Mouse (Mus musculus) gastrocnemius, postnatal 14 days (tissue): ENCODE results near the gene Hexim1. TPM values are rescaled to one million over a fixed set of nuclear protein-coding genes. Genes with fewer than 3 reads are reported as not detected.

ENCODE experiments used
- DNase-seq: peaks from one replicate; pipeline ENCODE4 v3.0.0; 2021; ENCODE audit warnings: mixed read lengths
- intact Hi-C: fragments of 180-260 bp; cut with DNase I; formaldehyde crosslinking; loops from one replicate; pipeline ENCODE4 v1.15.1; 2025; ENCODE audit warnings: low total_unique reads
- total RNA-seq, 2 experiments: library from RNA; stranded (reverse); gene quantifications; 2 replicates each; pipeline ENCODE4 v1.2.3; 2021

Gene Hexim1
- total RNA-seq, 2 experiments from 2014 or later, result 20.7 to 21.5 TPM

DNA sequence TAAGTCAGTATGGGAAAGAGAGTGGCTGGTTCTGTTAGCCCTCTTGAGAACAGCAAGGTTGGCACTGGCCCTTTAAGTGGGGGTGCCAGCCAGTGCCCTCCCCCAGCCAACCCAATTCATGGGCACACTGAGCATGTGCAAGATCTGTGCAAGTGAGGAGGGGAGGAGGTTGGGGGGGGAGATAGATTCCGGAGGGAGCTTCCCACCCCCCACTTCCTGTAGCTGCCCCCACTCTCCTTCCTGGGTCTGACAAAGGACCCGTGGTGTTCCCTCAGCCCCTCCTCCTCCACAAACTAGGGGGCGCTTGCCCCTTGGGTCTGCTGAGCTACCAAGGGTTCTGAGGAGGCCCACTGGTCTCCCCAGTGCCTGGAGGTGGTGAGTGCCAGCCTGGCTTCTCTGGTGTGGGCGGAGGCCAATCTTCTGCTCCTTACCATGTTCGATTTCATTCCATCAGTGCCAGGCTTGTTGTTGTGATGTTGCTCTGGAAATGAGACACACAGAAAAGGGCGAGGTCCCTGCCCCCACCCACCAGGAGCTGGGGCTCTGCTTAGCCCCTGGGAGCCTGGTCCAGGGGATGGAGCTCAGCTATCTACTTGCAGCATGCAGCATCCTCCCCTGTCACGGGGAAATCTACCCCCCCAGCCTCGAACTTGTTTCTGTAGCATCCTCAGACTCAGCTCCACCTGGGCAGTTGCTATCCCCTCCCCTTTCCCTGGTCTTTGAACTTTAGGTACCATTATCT lies 26.6 kb downstream of the Hexim1 start:
- intact Hi-C loops, result no loop called here
- peak; percentile 59 for DNase-seq

DNA sequence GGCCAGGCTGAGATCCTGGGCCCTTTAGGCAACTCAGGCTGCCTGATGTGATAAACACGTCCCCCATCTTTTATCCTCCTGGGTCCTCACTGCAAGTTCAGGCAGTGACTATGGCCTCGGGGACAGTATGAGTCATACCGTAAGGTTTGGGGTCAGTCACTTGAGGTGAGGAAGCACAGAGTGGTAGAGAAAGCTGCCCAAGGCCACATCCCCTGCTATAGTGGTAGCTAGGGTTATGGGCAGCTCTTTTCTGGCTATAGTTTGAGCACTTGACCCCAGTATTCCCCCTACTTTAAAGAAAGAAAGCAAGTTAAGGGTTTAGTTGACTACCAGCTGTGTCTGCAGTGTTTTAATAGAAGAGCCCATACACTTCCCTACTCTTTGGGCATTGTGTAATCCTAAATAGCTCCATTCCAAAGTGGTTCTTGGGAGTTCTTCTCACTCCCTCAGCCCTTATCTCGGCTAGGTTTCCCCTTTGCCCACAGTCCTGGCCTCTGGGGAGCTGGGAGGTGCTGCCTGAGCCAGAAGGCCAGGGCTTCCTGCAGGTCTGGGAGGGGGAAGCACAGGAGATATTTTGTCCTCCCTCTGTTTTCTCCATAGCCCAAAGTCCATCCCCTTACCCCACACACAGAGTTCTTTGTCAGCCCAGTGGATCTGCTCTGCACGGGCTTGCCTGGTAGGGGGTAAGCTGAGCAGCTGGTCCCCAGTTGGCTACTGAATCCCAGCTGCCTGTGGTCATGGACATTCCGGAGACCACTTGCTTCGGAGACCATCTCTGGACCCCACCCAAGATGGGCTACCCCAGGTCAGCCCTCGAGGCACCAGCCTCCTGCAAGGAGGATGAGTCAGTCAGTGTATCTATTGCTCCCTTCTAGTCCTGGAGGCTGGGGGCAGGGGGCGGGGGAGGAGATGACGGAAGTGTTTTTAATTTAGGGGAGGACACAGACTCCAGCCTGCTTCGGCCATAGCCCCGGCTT lies 28.6 kb downstream of the Hexim1 start:
- no peak for DNase-seq
- intact Hi-C loops, result no loop called here

DNA sequence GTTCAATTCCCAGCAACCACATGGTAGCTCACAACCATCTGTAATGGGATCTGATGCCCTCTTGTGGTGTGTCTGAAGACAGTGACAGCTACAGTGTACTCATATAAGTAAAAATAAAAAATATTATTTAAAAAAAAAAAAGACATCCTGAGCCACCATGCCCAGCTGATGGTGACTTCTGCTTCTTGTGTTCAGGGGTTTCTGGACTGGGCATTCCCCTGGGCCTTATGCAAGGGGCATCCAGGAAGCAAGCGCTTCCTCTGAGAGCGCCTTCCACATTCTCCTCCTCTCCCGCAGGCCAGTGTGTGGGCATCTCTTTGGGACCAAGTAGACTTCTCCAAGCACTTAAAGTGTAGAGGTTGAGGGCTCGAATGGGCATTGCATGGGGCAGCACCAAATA lies 30.4 kb downstream of the Hexim1 start:
- DNase-seq, result no peak

DNA sequence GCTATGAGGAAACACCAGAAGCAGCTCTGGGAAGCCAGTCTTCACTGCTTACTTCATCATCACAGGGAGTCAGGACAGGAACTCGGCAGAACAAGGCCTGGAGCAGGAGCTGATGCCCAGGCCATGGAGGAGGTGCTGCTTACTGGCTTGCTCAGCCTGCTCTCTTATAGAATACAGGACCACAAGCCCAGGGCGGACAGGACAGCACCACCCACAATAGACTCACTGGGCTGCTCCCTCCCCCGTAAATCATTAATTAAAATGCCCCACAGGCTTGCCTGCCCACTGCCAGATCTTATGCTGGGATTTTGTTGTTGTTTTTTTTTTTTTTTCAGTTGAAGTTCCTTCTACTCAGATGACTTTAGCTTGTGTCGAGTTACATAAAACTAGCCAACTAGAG lies 31.7 kb downstream of the Hexim1 start:
- no peak for DNase-seq
- intact Hi-C loops, result no loop called here

More for the DNA sequence above, 30.4 kb downstream of the Hexim1 start:
- intact Hi-C loops, result no loop called here

DNA sequence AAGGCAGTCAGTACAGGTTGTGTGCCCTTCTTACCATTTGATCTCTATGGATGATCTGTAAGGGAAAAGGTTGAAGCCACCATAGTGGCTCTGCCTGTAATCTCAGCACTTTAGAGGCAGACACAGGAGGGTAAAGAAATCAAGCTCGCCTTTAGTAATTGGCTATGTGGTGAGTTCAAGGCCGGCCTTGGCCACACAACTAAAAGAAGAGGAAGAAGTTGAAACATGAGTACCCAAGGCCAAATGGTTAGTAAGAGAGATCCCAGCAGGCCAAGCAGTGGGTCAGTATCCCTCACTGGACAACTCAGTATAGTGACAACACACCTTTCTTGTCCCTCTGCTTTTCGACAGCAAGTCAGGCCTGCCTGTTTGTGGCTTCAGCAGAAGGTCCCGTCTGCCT lies 33.7 kb downstream of the Hexim1 start:
- intact Hi-C loops, result no loop called here
- DNase-seq, result no peak

DNA sequence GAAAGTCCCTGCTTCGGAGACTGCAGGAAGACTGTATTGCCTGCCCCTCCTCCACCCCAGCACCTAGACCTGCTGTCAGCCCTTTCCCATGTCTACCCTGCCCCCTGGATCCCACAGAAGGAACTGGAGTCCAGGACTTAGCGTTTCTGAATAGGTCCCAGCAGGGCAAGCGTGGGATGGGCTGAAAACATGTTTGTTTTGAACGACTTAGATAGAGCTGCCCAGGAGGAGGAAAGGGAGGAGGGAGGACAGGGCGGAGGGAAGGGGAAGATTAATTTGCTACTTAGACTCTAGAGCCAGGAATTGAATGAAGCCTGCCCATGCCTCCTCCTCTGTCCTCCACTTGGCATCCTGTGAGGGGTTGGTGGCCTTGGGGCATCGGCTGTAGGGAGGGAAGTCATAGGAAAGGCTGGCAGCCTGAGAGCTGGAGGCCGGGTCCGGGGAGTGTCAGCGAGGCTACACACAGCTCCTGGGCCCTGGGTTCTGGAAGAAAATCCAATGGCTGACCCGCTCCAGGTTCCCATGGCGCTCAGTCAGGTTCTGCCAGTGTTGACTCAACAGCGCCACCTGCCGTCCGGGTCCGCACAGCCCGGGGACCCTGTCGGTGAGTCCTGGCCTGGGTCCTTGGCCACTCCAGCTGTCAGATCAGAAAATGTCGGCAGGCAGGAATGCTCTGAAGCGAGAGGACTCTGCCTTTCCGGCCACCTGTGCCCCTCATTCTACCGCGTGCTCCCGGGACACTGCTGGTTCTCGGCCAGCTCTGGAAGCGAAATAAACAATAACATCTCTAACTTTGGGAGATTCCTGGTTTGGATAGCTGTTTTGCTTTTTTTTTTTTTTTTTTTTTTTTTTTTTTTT lies 42.8 kb downstream of the Hexim1 start:
- intact Hi-C loops, result loop anchor here (5.0 kb wide), 2 partner anchors 37 to 57 kb away; partner anchors contain the start of genes Acbd4 and Plcd3
- DNase-seq, result peak; percentile 97

DNA sequence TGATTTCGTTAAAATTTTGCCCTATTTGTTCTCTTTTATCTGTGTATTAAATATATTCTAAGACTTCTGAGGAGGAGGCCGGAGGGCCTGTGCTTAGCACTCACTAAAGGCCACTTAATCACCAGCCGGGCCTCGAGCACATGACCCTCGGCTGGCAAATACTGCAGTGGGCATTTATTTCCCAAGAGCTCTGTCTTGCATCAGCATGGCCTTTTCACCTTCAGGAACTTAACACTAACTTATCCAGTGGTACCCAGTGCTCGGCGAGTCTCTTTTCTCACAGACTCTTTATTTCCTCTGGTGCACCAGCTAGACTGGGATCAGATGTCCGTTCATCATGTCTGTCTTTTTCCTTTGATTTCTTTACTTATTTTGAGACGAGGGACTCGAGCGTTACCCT lies 44.7 kb downstream of the Hexim1 start:
- intact Hi-C loops, result no loop called here
- no peak for DNase-seq

DNA sequence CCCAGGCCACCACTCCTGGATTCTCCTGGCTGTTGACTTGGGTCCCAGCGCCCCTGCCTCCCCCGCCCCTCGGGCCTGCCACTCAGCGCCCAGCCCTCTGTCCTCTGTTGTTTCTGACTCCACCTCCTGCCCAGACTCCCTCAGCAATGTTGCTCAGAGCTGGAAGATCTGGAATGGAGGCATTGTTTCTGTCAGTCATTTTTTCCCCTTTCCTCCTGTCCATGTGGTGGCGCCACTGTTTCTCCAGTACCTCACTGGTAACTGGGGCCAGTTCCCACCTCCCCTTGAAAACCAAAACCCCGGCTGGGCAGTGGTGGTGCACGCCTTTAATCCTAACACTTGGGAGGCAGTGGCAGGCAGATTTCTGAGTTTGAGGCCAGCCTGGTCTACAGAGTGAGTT lies 45.4 kb downstream of the Hexim1 start:
- DNase-seq, result no peak
- intact Hi-C loops, result no loop called here

DNA sequence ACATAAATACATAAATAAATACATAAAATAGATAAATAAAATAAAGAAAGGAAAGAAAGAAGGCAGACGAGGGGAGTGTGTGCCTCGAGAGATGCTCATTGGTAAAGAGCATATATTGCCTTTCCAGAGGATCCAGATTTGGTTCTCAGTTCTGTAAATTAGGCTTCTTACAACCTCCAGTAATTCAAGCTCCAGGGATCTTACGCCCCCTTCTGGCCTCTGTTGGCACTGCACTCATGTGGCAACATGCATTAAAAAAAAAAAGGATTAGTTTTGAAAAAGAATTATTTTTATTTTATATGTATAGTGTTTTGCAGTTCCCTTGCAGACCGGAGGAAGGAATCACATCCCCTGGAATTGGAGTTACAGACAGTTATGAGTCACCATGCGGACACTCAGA lies 46.1 kb downstream of the Hexim1 start:
- intact Hi-C loops, result no loop called here
- no peak for DNase-seq

DNA sequence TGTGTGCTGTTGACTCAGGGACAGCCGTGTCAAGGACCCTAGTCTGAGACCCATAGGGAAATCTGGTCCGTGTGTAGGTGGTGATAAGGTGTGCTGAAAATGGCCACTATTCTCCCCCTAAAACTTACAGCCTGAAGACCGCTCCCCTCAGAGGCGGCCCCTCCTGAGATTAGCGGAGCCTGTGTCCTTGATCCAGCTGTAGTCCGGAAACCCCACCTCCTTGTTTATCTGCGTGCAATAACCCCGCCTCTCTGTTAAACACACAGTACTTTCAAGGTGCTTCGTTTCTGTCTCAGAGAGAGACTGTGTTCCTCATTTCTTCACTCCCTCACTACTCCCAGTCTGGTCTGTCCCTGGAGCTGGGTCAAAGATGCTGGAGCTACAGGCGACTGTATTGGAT lies 48.4 kb downstream of the Hexim1 start:
- intact Hi-C loops, result no loop called here
- peak; percentile 2 for DNase-seq

DNA sequence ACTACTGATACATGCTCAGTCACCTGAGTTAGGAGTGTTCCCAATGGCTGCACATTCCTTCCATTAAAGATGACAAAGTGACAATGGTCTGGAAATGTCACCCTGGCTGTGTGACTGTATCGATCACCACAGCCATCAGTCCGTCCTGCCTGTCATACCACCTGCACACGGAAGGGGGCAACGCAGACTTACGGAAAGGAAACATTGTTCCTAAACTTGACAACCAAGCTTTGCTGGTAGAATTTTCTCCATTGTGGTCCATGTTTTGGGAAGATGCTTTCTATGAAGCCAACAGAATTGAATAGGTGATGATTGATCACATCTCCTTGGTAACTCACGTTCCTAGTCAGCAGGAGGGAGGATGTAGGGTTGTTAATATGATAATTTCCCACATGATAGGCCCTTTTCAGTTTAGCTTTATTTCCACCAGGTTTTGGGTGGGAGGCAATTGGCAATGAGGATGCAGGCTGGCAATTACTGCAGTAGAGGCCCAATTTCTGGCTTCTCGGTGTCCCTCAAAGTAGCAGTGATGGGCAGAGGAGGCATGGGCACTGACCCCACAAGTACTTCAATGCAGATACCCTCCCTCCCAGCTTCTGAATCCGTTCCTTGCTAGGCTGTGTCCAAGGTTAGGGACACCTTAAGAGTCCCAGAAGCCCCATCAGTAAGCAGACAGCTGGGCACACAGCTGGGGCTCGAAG lies 52.8 kb downstream of the Hexim1 start:
- peak; percentile 58 for DNase-seq
- intact Hi-C loops, result no loop called here

Other genes with a start within 250 kb of the Hexim1 start
- gene Eftud2, start 235.2 kb upstream of the Hexim1 start, total RNA-seq, result 10 to 100 TPM; 31.1 to 31.7 TPM
- gene Ccdc103, start 235.0 kb upstream of the Hexim1 start, total RNA-seq, result not detected
- not detected for gene Fam187a, start 231.1 kb upstream of the Hexim1 start, total RNA-seq
- gene Gfap, start 215.3 kb upstream of the Hexim1 start, total RNA-seq, result under 1 TPM; 0.16 to 0.23 TPM
- 1 to 10 TPM; 1.8 to 2.0 TPM for gene Kif18b, start 191.1 kb upstream of the Hexim1 start, total RNA-seq
- under 1 TPM; 0.20 to 0.41 TPM for gene C1ql1, start 169.5 kb upstream of the Hexim1 start, total RNA-seq
- gene Nmt1, start 88.0 kb upstream of the Hexim1 start, total RNA-seq, result 10 to 100 TPM; 42.8 to 44.0 TPM
- gene Dcakd, start 87.9 kb upstream of the Hexim1 start, total RNA-seq, result 10 to 100 TPM; 22.8 to 30.0 TPM
- gene Plcd3, start 14.6 kb upstream of the Hexim1 start, total RNA-seq, result 1 to 10 TPM; 4.5 TPM
- gene Acbd4, start 14.5 kb upstream of the Hexim1 start, total RNA-seq, result 10 to 100 TPM; 30.0 to 35.7 TPM
- gene Hexim2, start 16.2 kb downstream of the Hexim1 start, total RNA-seq, result 1 to 10 TPM; 2.7 to 3.8 TPM
- gene Fmnl1, start 54.9 kb downstream of the Hexim1 start, total RNA-seq, result 1 to 10 TPM; 6.7 to 7.3 TPM
- gene 1700023F06Rik, start 92.3 kb downstream of the Hexim1 start, total RNA-seq, result not detected
- gene Spata32, start 102.2 kb downstream of the Hexim1 start, total RNA-seq, result not detected
- 1 to 10 TPM; 2.2 to 2.3 TPM for gene Map3k14, start 151.2 kb downstream of the Hexim1 start, total RNA-seq
- 10 to 100 TPM in 1 of 2 experiments, 1 to 10 TPM in 1; 7.5 to 13.5 TPM for gene Arhgap27, start 247.5 kb downstream of the Hexim1 start, total RNA-seq